Mouse (Mus musculus) CD4-positive, CD25-positive, alpha-beta regulatory T cell, adult 4 months (primary cell): ENCODE data around the gene Hip1r. TPM values are rescaled to one million over a fixed set of nuclear protein-coding genes. Genes with fewer than 3 reads are reported as not detected.

Source experiments
- ATAC-seq: one replicate; pipeline ENCODE4 v1.8.0; 2017
- polyA plus RNA-seq, 2 experiments: library from polyadenylated mRNA; unstranded; fragments of 100-300 nt; shearing (Covaris generic); gene quantifications; one replicate each; pipeline ENCODE4 v1.2.1; 2017

Hip1r gene
- polyA plus RNA-seq, 2 experiments from 2014 or later, result 11.0 to 12.1 TPM

- ATAC-seq, result peak; percentile 3
Observed at GRCm38 (mm10) chr5:123974179-123974485, 704 bp downstream of the Hip1r start.

GRCm38 (mm10) chr5:123974616-123975111 is 1.2 kb downstream of the Hip1r start:
- ATAC-seq, result peak; percentile 75

GRCm38 (mm10) chr5:123975668-123976180 is 2.3 kb downstream of the Hip1r start:
- ATAC-seq, result no peak

GRCm38 (mm10) chr5:123977231-123977630 is 3.8 kb downstream of the Hip1r start:
- no peak for ATAC-seq

- no peak for ATAC-seq
Observed at GRCm38 (mm10) chr5:123978131-123978530, 4.7 kb downstream of the Hip1r start.

- no peak for ATAC-seq
Observed at GRCm38 (mm10) chr5:123979221-123979979, 6.0 kb downstream of the Hip1r start.

GRCm38 (mm10) chr5:123979980-123980369 is 6.5 kb downstream of the Hip1r start:
- no peak for ATAC-seq

GRCm38 (mm10) chr5:123980521-123981249 is 7.3 kb downstream of the Hip1r start:
- ATAC-seq, result peak; percentile 64

- no peak for ATAC-seq
Observed at GRCm38 (mm10) chr5:123981250-123981554, 7.8 kb downstream of the Hip1r start.

GRCm38 (mm10) chr5:123982838-123983237 is 9.4 kb downstream of the Hip1r start:
- no peak for ATAC-seq

- ATAC-seq, result no peak
Observed at GRCm38 (mm10) chr5:123985434-123985833, 12.0 kb downstream of the Hip1r start.

GRCm38 (mm10) chr5:123986925-123987324 is 13.5 kb downstream of the Hip1r start:
- no peak for ATAC-seq

- ATAC-seq, result no peak
Observed at GRCm38 (mm10) chr5:123987511-123987910, 14.1 kb downstream of the Hip1r start.

GRCm38 (mm10) chr5:123989941-123990885 is 16.8 kb downstream of the Hip1r start:
- no peak for ATAC-seq

GRCm38 (mm10) chr5:123991321-123991720 is 17.9 kb downstream of the Hip1r start:
- no peak for ATAC-seq

GRCm38 (mm10) chr5:123992193-123992637 is 18.8 kb downstream of the Hip1r start:
- no peak for ATAC-seq

GRCm38 (mm10) chr5:123992794-123993193 is 19.4 kb downstream of the Hip1r start:
- no peak for ATAC-seq

GRCm38 (mm10) chr5:123993263-123994036 is 20.0 kb downstream of the Hip1r start:
- no peak for ATAC-seq

GRCm38 (mm10) chr5:123994468-123994867 is 21.0 kb downstream of the Hip1r start:
- no peak for ATAC-seq

- ATAC-seq, result no peak
Observed at GRCm38 (mm10) chr5:123995388-123995787, 22.0 kb downstream of the Hip1r start.

GRCm38 (mm10) chr5:123996194-123996593 is 22.8 kb downstream of the Hip1r start:
- no peak for ATAC-seq

GRCm38 (mm10) chr5:123996695-123997094 is 23.3 kb downstream of the Hip1r start:
- no peak for ATAC-seq
